Mouse (Mus musculus): Measurements from ENCODE around the gene Gnai3. TPM values are rescaled to one million over a fixed set of nuclear protein-coding genes. Genes with fewer than 3 reads are reported as not detected.
A peak's percentile ranks its signal among the peaks of the same experiment; 100 is the strongest.

The Gnai3 gene
- polyA plus RNA-seq, 1 experiment from 2014 or later = 146 TPM

GRCm38 (mm10) chr3:108085721-108086469 lies 60.1 kb downstream of the Gnai3 start:
- H3K27me3 ChIP-seq (replicated peaks; ENCODE audit: control insufficient read depth, insufficient read depth, low read length) = no peaks in the 10 kb centered on the region
- under 1% methylated on average over 31 of the region's 31 CpGs for WGBS
- no peaks in the 10 kb centered on the region for H3K9me3 ChIP-seq (ENCODE audit: control insufficient read depth, low read length)
- H3K4me3 ChIP-seq (ENCODE audit: low read depth, low read length) = peak overlapping the region; percentile 92
- peaks cover 3% of the 10 kb centered on the region; the same call in 1 of the 2 replicates for H3K36me3 ChIP-seq (ENCODE audit: control insufficient read depth, insufficient read depth, low read length)
- DNase-seq (ENCODE audit: low spot score) = peak; percentile 62
- peak overlapping the region; percentile 83 for H3K4me2 ChIP-seq
- peak overlapping the region; percentile 98 for H3K27ac ChIP-seq (ENCODE audit: low read depth, low read length)
- H3K9ac ChIP-seq (ENCODE audit: low read depth, low read length) = peak overlapping the region; percentile 97
- peak; percentile 50 for ATAC-seq (replicated peaks; ENCODE audit: low FRiP score)
- peaks cover 51% of the 10 kb centered on the region for H3K4me1 ChIP-seq (replicated peaks; ENCODE audit: control insufficient read depth, insufficient read depth, low read length)

- Histone ChIP-seq H3K4me1 (replicated peaks; ENCODE audit: control insufficient read depth, insufficient read depth, low read length) (peaks cover 49% of the 10 kb centered on the region), H3K4me2 (peak overlapping the region; percentile 83), H3K4me3 (ENCODE audit: low read depth, low read length) (peak overlapping the region; percentile 92), H3K27me3 (replicated peaks; ENCODE audit: control insufficient read depth, insufficient read depth, low read length) (no peaks in the 10 kb centered on the region), H3K9ac (ENCODE audit: low read depth, low read length) (peak overlapping the region; percentile 97), H3K27ac (ENCODE audit: low read depth, low read length) (peak overlapping the region; percentile 98), H3K9me3 (ENCODE audit: control insufficient read depth, low read length) (no peaks in the 10 kb centered on the region), H3K36me3 (ENCODE audit: control insufficient read depth, insufficient read depth, low read length) (peaks cover 9% of the 10 kb centered on the region; the same call in 1 of the 2 replicates)
- ATAC-seq (replicated peaks; ENCODE audit: low FRiP score) = peak; percentile 81
- under 1% methylated on average over 14 of the region's 14 CpGs for WGBS
- DNase-seq (ENCODE audit: low spot score) = peak; percentile 91
These were observed 60.6 kb downstream of the Gnai3 start for GRCm38 (mm10) chr3:108085281-108085720.

GRCm38 (mm10) chr3:108084767-108085270 lies 61.1 kb downstream of the Gnai3 start:
- ATAC-seq (replicated peaks; ENCODE audit: low FRiP score) = peak; percentile 20
- 15% methylated on average over 13 of the region's 13 CpGs for WGBS

GRCm38 (mm10) chr3:108083904-108084407 lies 62.0 kb downstream of the Gnai3 start:
- Histone ChIP-seq H3K4me1 (replicated peaks; ENCODE audit: control insufficient read depth, insufficient read depth, low read length) (peaks cover 41% of the 10 kb centered on the region), H3K27me3 (replicated peaks; ENCODE audit: control insufficient read depth, insufficient read depth, low read length) (no peaks in the 10 kb centered on the region), H3K36me3 (ENCODE audit: control insufficient read depth, insufficient read depth, low read length) (peaks cover 20% of the 10 kb centered on the region), H3K4me2 (peak overlapping the region; percentile 83), H3K9ac (ENCODE audit: low read depth, low read length) (peak overlapping the region; percentile 97), H3K27ac (ENCODE audit: low read depth, low read length) (peak overlapping the region; percentile 50; the same call in 1 of the 2 replicates), H3K9me3 (ENCODE audit: control insufficient read depth, low read length) (no peaks in the 10 kb centered on the region), H3K4me3 (ENCODE audit: low read depth, low read length) (peak overlapping the region; percentile 92)
- WGBS = 48% methylated on average over 4 of the region's 4 CpGs
- DNase-seq (ENCODE audit: low spot score) (no peak), ATAC-seq (replicated peaks; ENCODE audit: low FRiP score) (no peak)

More at GRCm38 (mm10) chr3:108084767-108085270, 61.1 kb downstream of the Gnai3 start:
- peaks cover 13% of the 10 kb centered on the region; the same call in 1 of the 2 replicates for H3K36me3 ChIP-seq (ENCODE audit: control insufficient read depth, insufficient read depth, low read length)
- H3K27me3 ChIP-seq (replicated peaks; ENCODE audit: control insufficient read depth, insufficient read depth, low read length) = no peaks in the 10 kb centered on the region
- H3K4me3 ChIP-seq (ENCODE audit: low read depth, low read length) = peak overlapping the region; percentile 92
- peak overlapping the region; percentile 97 for H3K9ac ChIP-seq (ENCODE audit: low read depth, low read length)
- H3K9me3 ChIP-seq (ENCODE audit: control insufficient read depth, low read length) = no peaks in the 10 kb centered on the region
- DNase-seq (ENCODE audit: low spot score) = no peak
- H3K4me1 ChIP-seq (replicated peaks; ENCODE audit: control insufficient read depth, insufficient read depth, low read length) = peaks cover 47% of the 10 kb centered on the region
- peak overlapping the region; percentile 83 for H3K4me2 ChIP-seq
- H3K27ac ChIP-seq (ENCODE audit: low read depth, low read length) = peak overlapping the region; percentile 98

- Histone ChIP-seq H3K9ac (ENCODE audit: low read depth, low read length) (peak overlapping the region; percentile 97), H3K9me3 (ENCODE audit: control insufficient read depth, low read length) (no peaks in the 10 kb centered on the region), H3K36me3 (ENCODE audit: control insufficient read depth, insufficient read depth, low read length) (peaks cover 26% of the 10 kb centered on the region), H3K4me3 (ENCODE audit: low read depth, low read length) (peak overlapping the region; percentile 92), H3K27me3 (replicated peaks; ENCODE audit: control insufficient read depth, insufficient read depth, low read length) (no peaks in the 10 kb centered on the region), H3K4me2 (peak overlapping the region; percentile 83), H3K4me1 (replicated peaks; ENCODE audit: control insufficient read depth, insufficient read depth, low read length) (peaks cover 40% of the 10 kb centered on the region), H3K27ac (ENCODE audit: low read depth, low read length) (peak overlapping the region; percentile 50)
- DNase-seq (ENCODE audit: low spot score) (no peak), ATAC-seq (replicated peaks; ENCODE audit: low FRiP score) (no peak)
- 22% methylated on average over 2 of the region's 2 CpGs for WGBS
These were observed 62.8 kb downstream of the Gnai3 start for GRCm38 (mm10) chr3:108083161-108083560.

- Histone ChIP-seq H3K9ac (ENCODE audit: low read depth, low read length) (peak overlapping the region; percentile 97), H3K4me2 (peak overlapping the region; percentile 83), H3K4me1 (replicated peaks; ENCODE audit: control insufficient read depth, insufficient read depth, low read length) (peaks cover 38% of the 10 kb centered on the region), H3K9me3 (ENCODE audit: control insufficient read depth, low read length) (no peaks in the 10 kb centered on the region), H3K27me3 (replicated peaks; ENCODE audit: control insufficient read depth, insufficient read depth, low read length) (no peaks in the 10 kb centered on the region), H3K4me3 (ENCODE audit: low read depth, low read length) (peak overlapping the region; percentile 92), H3K36me3 (ENCODE audit: control insufficient read depth, insufficient read depth, low read length) (peaks cover 32% of the 10 kb centered on the region), H3K27ac (ENCODE audit: low read depth, low read length) (peak overlapping the region; percentile 50; the same call in 1 of the 2 replicates)
- WGBS = 67% methylated on average over 1 of the region's 1 CpGs
- DNase-seq (ENCODE audit: low spot score) (no peak), ATAC-seq (replicated peaks; ENCODE audit: low FRiP score) (no peak)
These were observed 63.6 kb downstream of the Gnai3 start for GRCm38 (mm10) chr3:108082251-108082875.

- no peak for DNase-seq (ENCODE audit: low spot score)
- WGBS = 81% methylated on average over 4 of the region's 4 CpGs
- Histone ChIP-seq H3K9me3 (ENCODE audit: control insufficient read depth, low read length) (no peaks in the 10 kb centered on the region), H3K36me3 (ENCODE audit: control insufficient read depth, insufficient read depth, low read length) (peaks cover 39% of the 10 kb centered on the region), H3K27ac (ENCODE audit: low read depth, low read length) (peak overlapping the region; percentile 50; the same call in 1 of the 2 replicates), H3K4me2 (peak overlapping the region; percentile 83), H3K9ac (ENCODE audit: low read depth, low read length) (no peak overlapping the region), H3K4me3 (ENCODE audit: low read depth, low read length) (peak overlapping the region; percentile 92; the same call in 1 of the 2 replicates), H3K4me1 (replicated peaks; ENCODE audit: control insufficient read depth, insufficient read depth, low read length) (peaks cover 33% of the 10 kb centered on the region), H3K27me3 (replicated peaks; ENCODE audit: control insufficient read depth, insufficient read depth, low read length) (no peaks in the 10 kb centered on the region)
- ATAC-seq (replicated peaks; ENCODE audit: low FRiP score) = no peak
These were observed 64.3 kb downstream of the Gnai3 start for GRCm38 (mm10) chr3:108081681-108082080.

- WGBS = 91% methylated on average over 9 of the region's 9 CpGs
- Histone ChIP-seq H3K27me3 (replicated peaks; ENCODE audit: control insufficient read depth, insufficient read depth, low read length) (no peaks in the 10 kb centered on the region), H3K27ac (ENCODE audit: low read depth, low read length) (no peak overlapping the region), H3K36me3 (ENCODE audit: control insufficient read depth, insufficient read depth, low read length) (peaks cover 65% of the 10 kb centered on the region), H3K9ac (ENCODE audit: low read depth, low read length) (no peak overlapping the region), H3K4me2 (no peak overlapping the region), H3K4me3 (ENCODE audit: low read depth, low read length) (no peak overlapping the region), H3K4me1 (replicated peaks; ENCODE audit: control insufficient read depth, insufficient read depth, low read length) (peaks cover 2% of the 10 kb centered on the region; the same call in 1 of the 2 replicates), H3K9me3 (ENCODE audit: control insufficient read depth, low read length) (no peaks in the 10 kb centered on the region)
- ATAC-seq (replicated peaks; ENCODE audit: low FRiP score) (no peak), DNase-seq (ENCODE audit: low spot score) (no peak)
These were observed 69.1 kb downstream of the Gnai3 start for GRCm38 (mm10) chr3:108076836-108077235.

All from liver, embryonic 11.5 days (tissue).